Mouse (Mus musculus): ENCODE data around the gene Hddc3.

The Hddc3 gene

GRCm38 (mm10) chr7:80336932-80337331, 6.0 kb upstream of the Hddc3 start:
- no peak for DNase-seq

GRCm38 (mm10) chr7:80339371-80339770, 3.5 kb upstream of the Hddc3 start:
- DNase-seq = peak; percentile 43 to 66

- DNase-seq = peak; percentile 99
These were observed 2.9 kb upstream of the Hddc3 start for GRCm38 (mm10) chr7:80339793-80340628.

GRCm38 (mm10) chr7:80340793-80341192, 2.1 kb upstream of the Hddc3 start, which contains the start of gene Unc45a:
Gene Unc45a (minus strand): TSS chr7:80341005.
- DNase-seq = peak; percentile 76 to 88

GRCm38 (mm10) chr7:80341793-80342192, 1.1 kb upstream of the Hddc3 start:
- DNase-seq = no peak

- no peak for DNase-seq
These were observed 540 bp downstream of the Hddc3 start for GRCm38 (mm10) chr7:80343270-80344018.

- DNase-seq = no peak
These were observed 3.3 kb downstream of the Hddc3 start for GRCm38 (mm10) chr7:80346173-80346572.

GRCm38 (mm10) chr7:80346830-80347229, 3.9 kb downstream of the Hddc3 start:
- DNase-seq = no peak

GRCm38 (mm10) chr7:80347670-80348586, 5.0 kb downstream of the Hddc3 start:
- DNase-seq = peak in 1 of 2 experiments; percentile 41

- no peak for DNase-seq
These were observed 7.9 kb downstream of the Hddc3 start for GRCm38 (mm10) chr7:80350808-80351207.

GRCm38 (mm10) chr7:80352920-80353319, 10.0 kb downstream of the Hddc3 start:
- DNase-seq = no peak

- no peak for DNase-seq
These were observed 13.4 kb downstream of the Hddc3 start for GRCm38 (mm10) chr7:80356351-80356750.

- no peak for DNase-seq
These were observed 14.3 kb downstream of the Hddc3 start for GRCm38 (mm10) chr7:80357156-80357555.

GRCm38 (mm10) chr7:80358039-80358438, 15.1 kb downstream of the Hddc3 start:
- DNase-seq = no peak

GRCm38 (mm10) chr7:80360435-80360834, 17.5 kb downstream of the Hddc3 start:
- DNase-seq = no peak

GRCm38 (mm10) chr7:80365759-80366158, 22.9 kb downstream of the Hddc3 start:
- DNase-seq = peak; percentile 78 to 83

GRCm38 (mm10) chr7:80367232-80367631, 24.3 kb downstream of the Hddc3 start:
- DNase-seq = no peak

- DNase-seq = no peak
These were observed 25.1 kb downstream of the Hddc3 start for GRCm38 (mm10) chr7:80368009-80368408.

GRCm38 (mm10) chr7:80368635-80369421, 25.9 kb downstream of the Hddc3 start:
- DNase-seq = no peak

GRCm38 (mm10) chr7:80369461-80369860, 26.6 kb downstream of the Hddc3 start:
- DNase-seq = no peak

- DNase-seq = peak in 1 of 2 experiments; percentile 51
These were observed 27.1 kb downstream of the Hddc3 start for GRCm38 (mm10) chr7:80369967-80370431.

GRCm38 (mm10) chr7:80370649-80371040, 27.7 kb downstream of the Hddc3 start:
- DNase-seq = peak; percentile 85 to 89

Measured in kidney, postnatal 4 days (tissue).